Mouse (Mus musculus) urinary bladder, postnatal 25 days (tissue): ENCODE data around the gene Sptssb.

Experiments
- DNase-seq: peaks from one replicate; pipeline ENCODE4 v3.0.0; 2022; ENCODE audit warnings: low spot score

Sptssb gene

GRCm38 (mm10) chr3:69859858-69860588 lies at the start of gene Sptssb:
TSS of gene Sptssb (minus strand) at chr3:69859940.
- peak; percentile 35 for DNase-seq

- DNase-seq = no peak
Measured at GRCm38 (mm10) chr3:69908074-69908473, 48.3 kb upstream of the Sptssb start.

DNA sequence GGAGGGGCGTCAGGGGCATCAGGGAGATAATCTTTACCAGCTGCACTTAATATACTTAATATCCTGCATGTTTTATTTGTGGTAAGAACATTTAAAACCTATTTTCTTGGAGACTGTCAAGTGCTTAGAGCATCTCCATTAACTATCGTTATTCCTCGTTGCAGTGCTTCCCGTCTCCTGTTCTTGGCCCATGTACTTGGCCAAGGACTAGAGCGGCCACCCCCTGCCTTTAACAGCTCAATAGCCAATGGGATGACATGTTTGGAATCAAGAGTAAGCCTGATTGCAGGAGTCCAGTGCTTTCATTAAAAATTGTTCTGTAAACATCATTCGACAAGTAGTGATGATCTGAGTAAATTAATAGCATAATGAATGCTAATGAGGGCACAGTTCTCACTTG lies 47.8 kb upstream of the Sptssb start:
- no peak for DNase-seq

GRCm38 (mm10) chr3:69902787-69903477 lies 43.2 kb upstream of the Sptssb start:
- DNase-seq = no peak

GRCm38 (mm10) chr3:69902382-69902781 lies 42.6 kb upstream of the Sptssb start:
- no peak for DNase-seq

DNA sequence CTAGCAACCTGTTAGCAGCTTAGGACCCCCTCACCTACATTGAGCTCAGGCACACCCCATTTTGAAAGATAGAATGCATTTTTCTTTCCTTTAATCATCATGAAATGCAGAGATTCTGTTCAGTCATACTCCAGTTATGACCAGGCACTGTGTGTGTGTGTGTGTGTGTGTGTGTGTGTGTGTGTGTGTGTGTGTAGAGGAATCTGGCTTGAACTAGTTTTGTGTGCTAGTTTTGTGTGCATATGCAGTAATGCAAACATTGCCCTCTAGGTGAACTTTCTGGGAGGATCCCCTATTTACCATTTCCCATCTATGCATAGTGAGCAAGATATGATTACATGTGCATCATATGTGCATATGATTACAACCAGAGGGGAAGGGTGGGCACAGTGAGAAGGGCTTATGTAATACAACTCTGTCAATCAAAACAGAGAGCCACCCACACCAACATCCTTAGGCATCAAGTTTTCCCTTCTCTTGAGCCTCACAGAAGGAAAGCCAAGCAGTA lies 42.2 kb upstream of the Sptssb start:
- no peak for DNase-seq

GRCm38 (mm10) chr3:69900335-69900734 lies 40.6 kb upstream of the Sptssb start:
- DNase-seq = no peak

DNA sequence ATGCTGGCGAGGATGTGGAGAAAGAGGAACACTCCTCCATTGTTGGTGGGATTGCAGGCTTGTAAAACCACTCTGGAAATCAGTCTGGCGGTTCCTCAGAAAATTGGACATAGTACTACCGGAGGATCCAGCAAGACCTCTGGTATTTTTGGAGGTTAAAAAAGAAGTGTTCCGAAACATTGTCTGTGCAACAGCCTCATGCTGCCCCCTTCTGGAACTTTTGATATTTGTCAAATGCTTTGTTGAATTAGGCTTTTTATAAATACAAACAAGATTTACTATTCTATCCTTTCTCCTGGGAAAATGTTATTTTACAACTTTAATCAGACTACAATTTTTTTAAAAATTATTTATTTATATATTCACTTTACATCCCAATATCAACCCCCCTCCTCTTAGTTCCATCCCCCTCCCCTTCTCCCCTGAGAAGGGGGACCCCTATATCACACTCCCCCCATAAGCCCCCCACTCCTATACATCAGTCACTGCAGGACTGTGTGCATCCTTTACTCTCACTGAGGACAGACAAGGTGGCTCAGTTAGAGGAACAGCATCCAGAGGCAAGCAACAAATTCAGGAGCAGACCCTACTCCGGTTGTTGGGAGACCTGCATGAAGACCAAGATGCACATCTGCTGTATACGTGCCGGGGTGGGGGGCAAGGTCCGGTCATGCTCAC lies 38.3 kb upstream of the Sptssb start:
- DNase-seq = no peak

- DNase-seq = no peak
Measured at GRCm38 (mm10) chr3:69895516-69895915, 35.8 kb upstream of the Sptssb start.

- DNase-seq = no peak
Measured at GRCm38 (mm10) chr3:69892187-69893094, 32.7 kb upstream of the Sptssb start.

DNA sequence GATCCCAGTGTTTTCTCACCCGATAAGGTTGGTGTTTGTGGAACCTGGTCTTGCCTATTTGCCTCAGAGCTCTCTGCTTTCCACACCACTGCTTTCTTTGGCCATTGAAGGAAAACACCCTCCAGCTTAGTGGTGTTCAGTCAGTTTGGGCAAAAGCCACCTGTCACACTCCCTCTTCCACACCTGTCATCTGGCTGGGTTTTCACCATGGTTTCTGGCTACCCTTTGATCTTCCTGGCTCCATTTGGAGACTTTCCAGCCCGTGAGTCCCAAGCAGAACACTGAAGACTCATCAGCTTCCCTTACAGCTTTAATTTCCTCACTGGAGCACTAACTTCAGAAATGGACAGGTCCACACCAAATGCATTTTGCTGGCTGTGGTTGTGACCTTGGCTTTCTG lies 26.1 kb upstream of the Sptssb start:
- DNase-seq = no peak

DNA sequence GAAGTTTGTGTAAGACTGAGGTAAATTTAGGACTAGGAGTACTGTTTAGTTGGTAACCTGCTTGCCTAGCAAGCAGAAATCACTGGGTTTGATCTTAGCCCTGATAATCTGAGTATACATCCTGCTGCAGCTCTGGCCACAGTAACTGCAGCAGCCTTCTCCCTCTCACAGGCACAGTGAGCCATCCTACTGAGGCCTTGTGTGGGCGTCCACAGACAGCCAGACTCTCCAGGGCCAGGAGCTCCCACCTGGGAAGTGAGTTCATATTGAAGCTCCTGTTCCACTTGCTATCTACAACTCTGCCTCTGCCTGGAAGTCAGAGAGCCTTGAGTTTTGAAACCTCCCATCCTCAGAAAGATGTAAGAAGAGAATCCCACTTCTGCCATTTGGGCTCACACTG lies 24.0 kb upstream of the Sptssb start:
- no peak for DNase-seq

GRCm38 (mm10) chr3:69877538-69877937 lies 17.8 kb upstream of the Sptssb start:
- DNase-seq = no peak

GRCm38 (mm10) chr3:69874721-69875120 lies 15.0 kb upstream of the Sptssb start:
- no peak for DNase-seq

DNA sequence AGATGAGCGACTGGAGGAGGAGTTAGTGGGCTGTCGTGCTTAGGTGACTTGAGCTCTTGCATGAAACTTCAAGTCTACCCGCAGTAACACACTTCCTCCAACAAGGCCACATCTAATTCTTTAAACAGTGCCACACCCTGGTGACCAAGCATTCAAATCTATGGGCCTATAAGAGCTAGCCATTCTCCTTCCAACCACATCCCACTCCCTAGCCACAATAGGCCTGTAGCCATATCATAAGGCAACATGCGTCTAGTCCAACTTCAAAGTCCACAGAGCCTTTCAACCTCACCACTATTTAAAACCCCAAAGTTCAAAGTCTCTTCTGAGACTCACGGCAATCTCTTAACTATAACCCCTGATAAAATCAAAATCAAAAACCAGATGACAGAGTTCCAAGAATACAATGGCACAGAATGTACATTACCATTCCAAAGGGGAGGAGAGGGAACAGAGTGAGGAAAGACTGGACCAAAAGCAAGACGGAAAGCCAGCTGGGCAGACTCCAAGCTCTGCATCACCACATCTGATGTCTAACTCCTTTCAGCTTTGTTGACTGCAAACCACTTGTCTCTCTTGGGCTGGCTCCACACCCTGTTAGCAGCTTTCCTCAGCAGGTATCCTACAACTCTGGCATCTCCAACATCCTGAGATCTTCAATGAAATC lies 13.1 kb upstream of the Sptssb start:
- DNase-seq = no peak

DNA sequence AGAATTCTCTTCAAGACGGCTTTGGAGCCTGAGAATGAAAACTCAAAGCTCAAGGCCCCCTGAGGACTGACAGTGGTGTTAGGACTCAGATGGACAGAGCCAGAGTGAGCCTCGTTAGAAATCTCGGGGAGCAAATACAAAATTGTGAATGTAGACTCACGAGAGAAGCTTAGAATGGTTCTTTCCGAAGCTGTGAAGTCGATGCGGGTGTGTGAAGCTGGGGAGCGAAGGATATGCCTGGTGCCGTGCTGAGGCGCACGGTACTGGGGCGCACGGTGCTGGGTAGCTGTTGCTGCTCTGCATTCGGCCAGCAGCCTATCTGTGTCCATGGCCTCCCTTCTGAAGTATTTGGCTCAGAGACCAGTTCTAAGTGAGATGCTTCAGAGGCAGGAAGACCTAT lies 11.4 kb upstream of the Sptssb start:
- DNase-seq = no peak

DNA sequence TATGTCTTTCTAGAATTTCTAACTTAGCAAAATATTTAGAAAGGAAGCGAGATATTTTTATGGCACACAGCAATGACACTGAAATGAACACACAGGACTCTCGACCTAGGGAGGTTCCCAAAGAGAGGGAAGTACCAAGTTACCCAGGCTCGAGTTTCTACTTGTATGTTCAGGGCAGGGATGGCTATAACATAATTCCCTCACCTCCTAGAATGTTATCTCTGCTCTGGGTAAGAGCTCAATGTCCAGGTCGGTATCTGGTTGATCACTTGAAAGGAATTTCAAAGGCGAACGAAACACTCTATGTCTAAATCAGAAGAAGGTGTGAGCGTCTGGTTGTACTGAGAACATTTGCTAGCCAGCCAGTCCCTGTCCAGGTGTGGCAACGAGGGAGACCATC lies 10.0 kb upstream of the Sptssb start:
- DNase-seq = no peak

GRCm38 (mm10) chr3:69861789-69862395 lies 2.2 kb upstream of the Sptssb start:
- DNase-seq = no peak

GRCm38 (mm10) chr3:69860589-69861521 lies 1.1 kb upstream of the Sptssb start:
- DNase-seq = peak; percentile 28

DNA sequence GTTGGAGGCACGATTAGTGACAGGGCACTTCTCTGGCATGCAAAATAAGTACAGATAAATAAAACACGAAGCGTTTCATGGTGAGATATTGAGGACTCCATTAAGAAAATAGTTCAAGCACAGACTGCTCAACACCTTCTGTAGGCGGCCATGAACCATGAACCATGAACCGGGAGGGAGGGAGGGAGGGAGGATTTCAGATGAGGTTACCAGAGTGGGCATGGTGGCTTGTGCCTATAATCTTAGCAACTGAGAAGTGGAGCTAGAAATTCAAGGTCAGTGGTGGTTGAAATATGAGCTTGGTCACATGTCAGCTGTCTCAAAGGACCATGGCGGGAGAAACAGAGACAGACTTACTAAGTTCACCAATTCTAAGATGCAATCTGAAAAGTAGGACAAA lies 20.3 kb downstream of the Sptssb start:
- no peak for DNase-seq
